Mouse (Mus musculus) 416B (cell line): Measurements from ENCODE around the gene Gpr180.

ENCODE experiments used
- DNase-seq: peaks from one replicate; pipeline ENCODE4 v3.0.0; 2011; ENCODE audit warnings: low read depth

Gpr180 gene

DNA sequence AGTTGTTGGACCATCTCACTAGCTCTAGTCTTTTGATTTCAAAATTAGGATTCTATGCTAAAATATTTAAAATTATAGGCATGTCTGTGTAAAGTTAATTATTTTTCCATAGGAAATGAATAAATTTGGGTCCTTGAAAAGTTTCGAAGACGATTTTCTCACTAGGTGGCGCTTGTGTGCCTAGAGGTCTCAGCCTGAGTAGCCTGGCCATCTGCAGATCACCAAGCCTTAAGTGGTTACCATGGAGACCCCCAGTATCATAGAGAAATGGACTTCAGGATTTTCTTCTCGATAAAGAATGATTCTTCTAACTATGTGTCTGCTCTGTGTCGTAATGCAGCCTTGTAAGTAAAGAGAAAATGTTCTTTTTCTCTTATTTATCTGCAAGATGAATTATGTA, 72.7 kb downstream of the Gpr180 start:
- DNase-seq = peak; percentile 59

DNA sequence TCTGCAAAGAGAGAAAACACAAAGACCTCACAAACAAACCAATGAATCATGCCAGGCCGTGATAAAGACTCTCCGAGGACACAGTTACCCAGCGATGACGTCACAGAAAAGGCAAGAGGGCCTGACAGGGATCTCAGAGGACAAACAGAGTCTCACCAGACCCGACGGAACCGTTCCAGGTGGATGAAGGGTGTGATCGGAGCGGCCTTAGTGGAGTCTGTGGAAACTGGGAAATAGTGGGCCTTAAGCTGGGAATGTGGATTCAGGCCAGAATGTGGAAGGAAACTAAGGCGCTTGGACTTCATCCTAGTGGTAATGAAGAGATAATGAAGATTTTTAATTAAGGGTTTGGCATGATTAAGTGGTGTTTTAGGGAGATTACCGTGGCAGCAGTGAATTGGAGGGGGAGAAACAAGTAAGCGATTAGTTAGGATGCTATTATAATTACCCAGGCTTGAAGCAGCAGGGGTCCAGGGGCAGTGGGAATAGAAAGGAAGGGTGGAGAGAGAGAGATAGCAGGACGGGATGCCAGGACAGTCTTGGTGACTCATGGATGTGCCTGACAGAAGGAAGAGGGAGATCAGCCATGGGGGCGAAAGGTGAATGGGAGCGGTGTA, 75.3 kb downstream of the Gpr180 start:
- no peak for DNase-seq
